Mouse (Mus musculus) left cerebral cortex, postnatal 10 days (tissue): ENCODE measurements around the gene Fat3. TPM values are rescaled to one million over a fixed set of nuclear protein-coding genes. Genes with fewer than 3 reads are reported as not detected.

Source experiments
- DNase-seq, 2 experiments: peaks; one replicate each; pipeline ENCODE4 v3.0.0; 2021 to 2022; ENCODE audit warnings: low spot score in 2 of 2, mixed read lengths in 1 of 2; ENCODE audit errors: extremely low spot score in 1 of 2
- intact Hi-C: fragments of 180-260 bp; cut with DNase I; formaldehyde crosslinking; loops from one replicate; pipeline ENCODE4 v1.15.1; 2025
- total RNA-seq, 2 experiments: library from RNA; stranded (reverse); gene quantifications; 2 replicates each; pipeline ENCODE4 v1.2.3; 2021

The Fat3 gene
- total RNA-seq, 2 experiments from 2014 or later = 60.2 to 68.0 TPM

DNA sequence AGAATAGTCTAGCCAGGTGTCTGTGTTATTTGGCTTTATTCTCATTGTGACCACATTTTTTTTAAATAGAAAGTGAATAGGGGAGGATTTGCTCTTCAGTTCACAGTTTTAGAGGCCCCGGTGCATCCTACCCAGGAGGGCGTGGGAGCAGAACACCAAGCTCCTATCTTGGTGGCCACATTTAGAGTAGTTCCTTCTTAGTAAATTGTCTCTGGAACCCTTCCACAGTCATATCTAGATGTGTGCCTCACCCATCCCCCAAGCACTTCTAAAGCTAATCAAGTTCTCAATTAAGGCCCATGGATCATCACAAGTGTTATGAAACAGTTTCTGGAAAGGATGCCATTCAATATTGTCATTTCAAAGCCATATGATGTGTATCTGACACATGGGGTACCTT is 559.3 kb downstream of the Fat3 start:
- intact Hi-C loops = no loop called here
- DNase-seq = no peak

- no peak for DNase-seq
- intact Hi-C loops = no loop called here
Measured at GRCm38 (mm10) chr9:15940933-15941673, 560.0 kb downstream of the Fat3 start.

- intact Hi-C loops = no loop called here
- DNase-seq = no peak
Measured at GRCm38 (mm10) chr9:15939594-15939993, 561.5 kb downstream of the Fat3 start.

GRCm38 (mm10) chr9:15937837-15938514 is 563.1 kb downstream of the Fat3 start:
- no peak for DNase-seq
- intact Hi-C loops = no loop called here

DNA sequence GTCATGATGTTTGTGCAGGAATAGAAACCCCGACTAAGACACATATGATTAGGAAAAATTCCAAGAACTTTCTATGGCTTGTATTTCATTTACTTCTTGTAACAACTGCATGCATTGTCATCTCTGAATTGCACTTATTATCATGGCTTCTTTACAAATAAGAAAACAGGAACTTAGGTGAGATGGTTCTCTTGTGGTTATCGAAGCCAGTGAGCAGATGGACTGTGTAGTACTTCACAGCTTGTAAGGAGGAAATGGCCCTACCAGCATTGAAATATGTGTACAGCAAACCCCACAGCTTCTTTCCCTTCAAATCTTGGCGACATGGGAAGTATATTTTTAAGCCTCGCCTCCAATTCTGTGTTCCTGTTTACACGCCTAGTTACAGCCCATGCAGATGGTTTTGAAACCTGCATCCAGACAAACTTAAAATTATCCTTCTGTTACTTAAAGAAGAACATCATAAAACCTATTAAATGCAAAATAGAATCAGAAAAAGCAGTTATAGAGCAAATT is 570.1 kb downstream of the Fat3 start:
- intact Hi-C loops = no loop called here
- DNase-seq = no peak

- intact Hi-C loops = no loop called here
- DNase-seq = no peak
Measured at GRCm38 (mm10) chr9:15928331-15928730, 572.8 kb downstream of the Fat3 start.

DNA sequence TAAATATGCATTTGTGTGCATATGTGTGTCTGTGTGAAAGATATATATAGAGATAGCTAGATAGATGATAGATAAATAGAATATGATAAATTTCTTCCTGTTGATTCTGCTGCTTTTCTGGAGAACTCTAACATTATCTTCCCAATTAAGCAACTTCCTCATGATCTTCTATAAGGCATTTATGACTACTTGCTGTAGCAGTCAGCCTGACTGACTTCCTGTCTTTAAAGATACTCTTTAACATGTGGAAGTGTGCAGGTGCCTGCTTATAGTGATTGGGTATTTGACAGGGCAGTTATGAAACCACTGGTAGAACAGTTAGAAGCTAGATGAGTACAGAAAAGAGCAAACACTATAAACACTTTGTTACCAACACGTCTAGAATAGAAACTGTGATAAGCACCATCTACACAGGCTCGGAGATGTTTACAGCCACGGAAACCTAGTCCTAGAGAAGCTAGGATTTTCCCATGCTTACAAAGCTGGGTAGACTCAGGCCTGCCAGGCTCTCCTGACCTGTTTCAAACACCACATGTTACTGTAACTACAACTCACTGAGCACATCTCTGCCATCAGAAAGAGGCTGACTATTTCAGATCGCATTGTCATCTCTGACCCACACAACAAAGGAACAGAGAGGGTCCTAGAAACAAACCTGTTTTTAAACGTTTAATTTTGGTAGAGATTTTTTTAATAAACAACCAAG is 573.6 kb downstream of the Fat3 start:
- DNase-seq = no peak
- intact Hi-C loops = no loop called here

DNA sequence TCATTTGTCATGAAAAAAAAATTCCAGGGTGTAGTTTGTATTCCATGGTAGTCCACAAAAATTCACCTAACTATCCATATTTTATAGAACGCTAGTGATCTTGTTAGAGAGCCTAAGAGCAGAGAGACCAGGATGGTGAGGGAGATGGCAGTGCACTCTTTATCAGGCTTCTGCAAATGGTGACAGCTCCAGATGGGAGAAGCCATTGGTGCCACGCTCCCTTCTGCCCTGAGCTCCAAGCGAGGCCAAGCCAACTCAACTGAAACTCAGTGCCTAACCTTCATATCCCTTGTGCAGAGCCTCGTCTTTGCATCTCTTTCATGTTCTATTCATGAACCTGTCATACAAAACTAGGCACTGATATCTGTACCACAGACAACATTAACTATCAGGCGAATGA is 575.8 kb downstream of the Fat3 start:
- intact Hi-C loops = no loop called here

GRCm38 (mm10) chr9:15920271-15920670 is 580.8 kb downstream of the Fat3 start:
- intact Hi-C loops = no loop called here
- no peak for DNase-seq

More for the DNA sequence above, 575.8 kb downstream of the Fat3 start:
- DNase-seq = no peak

GRCm38 (mm10) chr9:15919373-15920005 is 581.6 kb downstream of the Fat3 start:
- no peak for DNase-seq
- intact Hi-C loops = no loop called here

DNA sequence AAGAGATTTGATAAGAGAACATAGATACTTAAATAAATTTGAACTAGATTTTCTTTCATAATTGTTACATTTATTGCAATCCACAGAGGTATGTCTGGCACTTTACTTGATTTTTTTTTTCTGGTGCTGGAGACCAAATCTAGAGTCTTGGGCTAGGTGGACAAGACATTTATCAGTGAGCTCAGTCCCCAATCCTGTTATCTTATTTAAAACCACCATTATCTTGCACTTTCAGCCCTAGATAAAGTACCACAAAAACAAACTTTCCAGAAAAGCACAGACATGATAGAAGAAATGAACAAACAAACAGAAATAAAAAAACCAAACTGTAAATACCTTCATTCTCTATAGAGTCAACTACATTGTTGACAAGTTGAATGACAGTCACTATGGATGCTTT is 584.5 kb downstream of the Fat3 start:
- intact Hi-C loops = no loop called here
- no peak for DNase-seq

DNA sequence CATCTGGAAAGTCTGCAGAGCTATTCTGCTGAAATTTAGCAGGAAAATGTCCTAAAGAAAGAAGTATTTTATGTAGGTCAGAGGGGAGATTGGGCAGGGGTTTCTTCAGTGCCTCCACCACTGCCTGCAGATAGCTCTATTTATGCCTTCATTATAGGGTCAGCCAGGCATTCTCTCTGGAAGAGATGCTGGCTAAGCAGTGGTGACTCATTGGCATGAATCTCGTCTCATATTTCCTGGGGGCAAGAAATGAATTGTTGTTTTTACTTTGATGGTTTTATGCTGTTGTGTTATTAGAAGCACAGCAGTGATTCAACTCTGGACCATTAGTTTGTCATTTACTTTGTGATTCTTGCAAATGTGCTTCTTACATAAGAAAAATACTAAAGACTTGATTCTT is 588.4 kb downstream of the Fat3 start:
- no peak for DNase-seq
- intact Hi-C loops = no loop called here

GRCm38 (mm10) chr9:15909397-15910113 is 591.5 kb downstream of the Fat3 start:
- intact Hi-C loops = no loop called here
- DNase-seq = no peak

- no peak for DNase-seq
- intact Hi-C loops = no loop called here
Measured at GRCm38 (mm10) chr9:15903948-15904750, 596.9 kb downstream of the Fat3 start.

GRCm38 (mm10) chr9:15898112-15898511 is 603.0 kb downstream of the Fat3 start:
- intact Hi-C loops = no loop called here
- DNase-seq = no peak

GRCm38 (mm10) chr9:15886756-15887155 is 614.3 kb downstream of the Fat3 start:
- peak in 1 of 2 experiments; percentile 18 for DNase-seq
- intact Hi-C loops = loop anchor here (10.0 kb wide), 1 partner anchor 392 kb away; the partner anchor contains the start of gene Smco4

DNA sequence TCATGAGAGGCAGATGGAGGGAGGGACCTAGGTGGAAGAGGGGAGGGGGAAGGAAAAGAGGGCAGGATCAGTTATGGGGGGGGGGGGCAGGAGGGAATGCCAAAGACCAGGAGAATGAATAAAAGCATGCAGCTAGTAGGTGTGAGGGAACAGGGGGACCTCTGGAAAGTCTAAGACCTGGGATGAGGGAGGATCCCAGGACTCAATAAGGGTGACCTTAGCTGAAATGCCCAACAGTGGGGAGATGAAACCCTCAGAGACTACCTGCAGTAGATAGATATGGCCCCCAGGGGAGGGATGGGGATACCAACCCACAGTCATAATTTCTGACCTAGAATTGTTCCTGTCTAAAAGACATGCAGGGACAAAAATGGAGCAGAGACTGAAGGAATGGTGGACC is 620.3 kb downstream of the Fat3 start:
- intact Hi-C loops = loop anchor here (2.0 to 10.0 kb wide), 2 partner anchors 196 to 386 kb away; partner anchors contain the start of gene Smco4

GRCm38 (mm10) chr9:15880160-15880603 is 620.9 kb downstream of the Fat3 start:
- intact Hi-C loops = loop anchor here (2.0 to 10.0 kb wide), 2 partner anchors 195 to 385 kb away; partner anchors contain the start of gene Smco4
- DNase-seq = no peak

More for the DNA sequence above, 620.3 kb downstream of the Fat3 start:
- DNase-seq = no peak
